Mouse (Mus musculus): ENCODE results near the gene Zfp770. TPM values are rescaled to one million over a fixed set of nuclear protein-coding genes. Genes with fewer than 3 reads are reported as not detected.

Gene Zfp770
- polyA plus RNA-seq, 1 experiment: 5.5 TPM

GRCm38 (mm10) chr2:114177802-114178733 lies 23.2 kb downstream of the Zfp770 start:
- TF ChIP-seq POLR2A (IDR thresholded peaks at IDR 0.05; ENCODE audit: borderline replicate concordance, low read depth, low read length): no peak
- no peak for TF ChIP-seq CTCF (IDR thresholded peaks at IDR 0.05; ENCODE audit: low read depth, low read length)

GRCm38 (mm10) chr2:114174651-114175484 lies 26.4 kb downstream of the Zfp770 start:
- H3K4me3 ChIP-seq (ENCODE audit: insufficient read depth, low read length): peak overlapping the region; percentile 80
- no peak for TF ChIP-seq CTCF (IDR thresholded peaks at IDR 0.05; ENCODE audit: low read depth, low read length)
- peak; percentile 80; the same call in 1 of the 2 replicates for TF ChIP-seq POLR2A (IDR thresholded peaks at IDR 0.05; ENCODE audit: borderline replicate concordance, low read depth, low read length)
- H3K4me1 ChIP-seq (ENCODE audit: control insufficient read depth, insufficient read depth, low read length): peaks cover 4% of the 10 kb centered on the region; the same call in 1 of the 2 replicates
- H3K27ac ChIP-seq (ENCODE audit: insufficient read depth, low read depth, low read length): no peak overlapping the region

More at GRCm38 (mm10) chr2:114177802-114178733, 23.2 kb downstream of the Zfp770 start:
- Histone ChIP-seq H3K4me1 (ENCODE audit: control insufficient read depth, insufficient read depth, low read length) (peaks cover 4% of the 10 kb centered on the region; the same call in 1 of the 2 replicates), H3K27ac (ENCODE audit: insufficient read depth, low read depth, low read length) (no peak overlapping the region), H3K4me3 (ENCODE audit: insufficient read depth, low read length) (no peak overlapping the region)

- TF ChIP-seq CTCF (IDR thresholded peaks at IDR 0.05; ENCODE audit: low read depth, low read length) (no peak), POLR2A (IDR thresholded peaks at IDR 0.05; ENCODE audit: borderline replicate concordance, low read depth, low read length) (no peak)
- no peak overlapping the region for H3K4me3 ChIP-seq (ENCODE audit: insufficient read depth, low read length)
- H3K27ac ChIP-seq (ENCODE audit: insufficient read depth, low read depth, low read length): no peak overlapping the region
- H3K4me1 ChIP-seq (ENCODE audit: control insufficient read depth, insufficient read depth, low read length): peaks cover 4% of the 10 kb centered on the region; the same call in 1 of the 2 replicates
Observed at GRCm38 (mm10) chr2:114173248-114173647, 28.0 kb downstream of the Zfp770 start.

- no peaks in the 10 kb centered on the region for H3K4me1 ChIP-seq (ENCODE audit: control insufficient read depth, insufficient read depth, low read length)
- no peak overlapping the region for H3K4me3 ChIP-seq (ENCODE audit: insufficient read depth, low read length)
- no peak overlapping the region for H3K27ac ChIP-seq (ENCODE audit: insufficient read depth, low read depth, low read length)
- TF ChIP-seq CTCF (IDR thresholded peaks at IDR 0.05; ENCODE audit: low read depth, low read length) (no peak), POLR2A (IDR thresholded peaks at IDR 0.05; ENCODE audit: borderline replicate concordance, low read depth, low read length) (no peak)
Observed at GRCm38 (mm10) chr2:114167837-114168236, 33.4 kb downstream of the Zfp770 start.

- TF ChIP-seq POLR2A (IDR thresholded peaks at IDR 0.05; ENCODE audit: borderline replicate concordance, low read depth, low read length) (no peak), CTCF (IDR thresholded peaks at IDR 0.05; ENCODE audit: low read depth, low read length) (no peak)
- H3K27ac ChIP-seq (ENCODE audit: insufficient read depth, low read depth, low read length): no peak overlapping the region
- no peak overlapping the region for H3K4me3 ChIP-seq (ENCODE audit: insufficient read depth, low read length)
- peaks cover 9% of the 10 kb centered on the region for H3K4me1 ChIP-seq (ENCODE audit: control insufficient read depth, insufficient read depth, low read length)
Observed at GRCm38 (mm10) chr2:114161978-114162377, 39.3 kb downstream of the Zfp770 start.

- H3K4me1 ChIP-seq (ENCODE audit: control insufficient read depth, insufficient read depth, low read length): peaks cover 13% of the 10 kb centered on the region
- TF ChIP-seq POLR2A (IDR thresholded peaks at IDR 0.05; ENCODE audit: borderline replicate concordance, low read depth, low read length): no peak
- TF ChIP-seq CTCF (IDR thresholded peaks at IDR 0.05; ENCODE audit: low read depth, low read length): no peak
- no peak overlapping the region for H3K27ac ChIP-seq (ENCODE audit: insufficient read depth, low read depth, low read length)
- H3K4me3 ChIP-seq (ENCODE audit: insufficient read depth, low read length): no peak overlapping the region
Observed at GRCm38 (mm10) chr2:114157345-114157744, 43.9 kb downstream of the Zfp770 start.

GRCm38 (mm10) chr2:114156639-114157038 lies 44.6 kb downstream of the Zfp770 start:
- no peak overlapping the region for H3K4me3 ChIP-seq (ENCODE audit: insufficient read depth, low read length)
- TF ChIP-seq CTCF (IDR thresholded peaks at IDR 0.05; ENCODE audit: low read depth, low read length) (no peak), POLR2A (IDR thresholded peaks at IDR 0.05; ENCODE audit: borderline replicate concordance, low read depth, low read length) (no peak)
- H3K27ac ChIP-seq (ENCODE audit: insufficient read depth, low read depth, low read length): no peak overlapping the region; the same call in 1 of the 2 replicates
- peaks cover 13% of the 10 kb centered on the region for H3K4me1 ChIP-seq (ENCODE audit: control insufficient read depth, insufficient read depth, low read length)

GRCm38 (mm10) chr2:114153247-114153646 lies 48.0 kb downstream of the Zfp770 start:
- no peak overlapping the region for H3K4me3 ChIP-seq (ENCODE audit: insufficient read depth, low read length)
- no peak overlapping the region for H3K27ac ChIP-seq (ENCODE audit: insufficient read depth, low read depth, low read length)
- TF ChIP-seq POLR2A (IDR thresholded peaks at IDR 0.05; ENCODE audit: borderline replicate concordance, low read depth, low read length) (no peak), CTCF (IDR thresholded peaks at IDR 0.05; ENCODE audit: low read depth, low read length) (no peak)
- peaks cover 8% of the 10 kb centered on the region for H3K4me1 ChIP-seq (ENCODE audit: control insufficient read depth, insufficient read depth, low read length)

GRCm38 (mm10) chr2:114146864-114147458 lies 54.3 kb downstream of the Zfp770 start:
- no peak for TF ChIP-seq CTCF (IDR thresholded peaks at IDR 0.05; ENCODE audit: low read depth, low read length)
- no peak for TF ChIP-seq POLR2A (IDR thresholded peaks at IDR 0.05; ENCODE audit: borderline replicate concordance, low read depth, low read length)
- Histone ChIP-seq H3K4me1 (ENCODE audit: control insufficient read depth, insufficient read depth, low read length) (no peaks in the 10 kb centered on the region), H3K27ac (ENCODE audit: insufficient read depth, low read depth, low read length) (no peak overlapping the region), H3K4me3 (ENCODE audit: insufficient read depth, low read length) (no peak overlapping the region)

Measured in bone marrow macrophage, adult 2 months (primary cell).